Mouse (Mus musculus) thymus, adult 18-20 months (tissue): Measurements from ENCODE around the gene Kif20b.

Experiments
- DNase-seq, 2 experiments: peaks; one replicate each; pipeline ENCODE4 v3.0.0; 2022; ENCODE audit warnings: mixed read lengths in 2 of 2

Gene Kif20b

GRCm38 (mm10) chr19:34920531-34920930, 1.6 kb upstream of the Kif20b start:
- no peak for DNase-seq

- no peak for DNase-seq
Measured at GRCm38 (mm10) chr19:34921253-34921651, 909 bp upstream of the Kif20b start.

- DNase-seq: no peak
Measured at GRCm38 (mm10) chr19:34922603-34922963, 422 bp downstream of the Kif20b start.

GRCm38 (mm10) chr19:34947206-34947605, 25.0 kb downstream of the Kif20b start:
- DNase-seq: no peak

- DNase-seq: no peak
Measured at GRCm38 (mm10) chr19:34953842-34954541, 31.8 kb downstream of the Kif20b start.

- no peak for DNase-seq
Measured at GRCm38 (mm10) chr19:34959369-34959768, 37.2 kb downstream of the Kif20b start.

GRCm38 (mm10) chr19:34984742-34985141, 62.6 kb downstream of the Kif20b start:
- DNase-seq: no peak

- DNase-seq: no peak
Measured at GRCm38 (mm10) chr19:34990443-34990842, 68.3 kb downstream of the Kif20b start.

GRCm38 (mm10) chr19:34992969-34993527, 70.9 kb downstream of the Kif20b start:
- DNase-seq: no peak

GRCm38 (mm10) chr19:35015058-35015457, 92.9 kb downstream of the Kif20b start:
- DNase-seq: no peak

GRCm38 (mm10) chr19:35017474-35018208, 95.5 kb downstream of the Kif20b start:
- no peak for DNase-seq

- no peak for DNase-seq
Measured at GRCm38 (mm10) chr19:35018209-35018581, 96.0 kb downstream of the Kif20b start.
